Mouse (Mus musculus) intestine, postnatal 0 days (tissue): ENCODE measurements at regions not wholly inside any gene's neighbourhood (a gene's known extent, or its start where the extent isn't known, plus 50 kb on each side); places are given as distances from the start of the nearest gene placed in this dataset.

ENCODE experiments used
- ATAC-seq: fragments of 200-750 bp; cut with Nextera tagmentation; 2 replicates; pipeline ENCODE4 v1.8.0; 2017; ENCODE audit warnings: mild to moderate bottlenecking, moderate TSS enrichment, moderate library complexity
- H3K27ac ChIP-seq: fragments of 300-500 bp; sonication (generic); 2 replicates; pipeline ENCODE4 v1.5.1; 2014; ENCODE audit warnings: mild to moderate bottlenecking, low read depth, low read length, moderate library complexity
- H3K27me3 ChIP-seq: fragments of 300-500 bp; sonication (generic); replicated peaks from 2 replicates; pipeline ENCODE4 v1.6.1; 2014; ENCODE audit warnings: low read length, mixed read lengths; ENCODE audit not compliant: control insufficient read depth, insufficient read depth
- H3K36me3 ChIP-seq: fragments of 300-500 bp; sonication (generic); 2 replicates; pipeline ENCODE4 v1.6.1; 2014; ENCODE audit warnings: mild to moderate bottlenecking, moderate library complexity; ENCODE audit not compliant: control insufficient read depth, insufficient read depth
- H3K4me1 ChIP-seq: fragments of 300-500 bp; sonication (generic); replicated peaks from 2 replicates; pipeline ENCODE4 v1.6.1; 2014; ENCODE audit warnings: antibody characterized with exemption, low read length, mixed read lengths; ENCODE audit not compliant: control insufficient read depth, insufficient read depth
- H3K4me2 ChIP-seq: fragments of 300-500 bp; sonication (generic); replicated peaks from 2 replicates; pipeline ENCODE4 v1.6.1; 2014; ENCODE audit warnings: low read depth, mild to moderate bottlenecking, moderate library complexity
- H3K4me3 ChIP-seq: fragments of 300-500 bp; sonication (generic); 2 replicates; pipeline ENCODE4 v1.5.1; 2014; ENCODE audit warnings: low read depth, low read length
- H3K9ac ChIP-seq: fragments of 300-500 bp; sonication (generic); 2 replicates; pipeline ENCODE4 v1.6.1; 2014; ENCODE audit warnings: mild to moderate bottlenecking, low read depth, low read length
- H3K9me3 ChIP-seq: fragments of 300-500 bp; sonication (generic); 2 replicates; pipeline ENCODE4 v1.6.1; 2016; ENCODE audit warnings: mixed run types; ENCODE audit not compliant: control insufficient read depth
- CTCF ChIP-seq: sonication (generic); IDR thresholded peaks from 2 replicates; pipeline ENCODE4 v1.5.1; 2016; ENCODE audit warnings: low read depth, mild to moderate bottlenecking, control low read depth, antibody characterized with exemption, moderate library complexity
- WGBS: fragments of 180-500 bp; shearing (Covaris S2); extraction: QIAGEN DNeasy Blood & Tissue Kit; methylation state at CpG from one replicate; pipeline ENCODE4 v1.1.7; 2014; 5-methylcytosine and 5-hydroxymethylcytosine counted together

GRCm38 (mm10) chr15:59205091-59205490 is 316.0 kb downstream of the Gm49356 start:
- Histone ChIP-seq H3K4me3 (no peak overlapping the region), H3K36me3 (no peaks in the 10 kb centered on the region), H3K9ac (no peak overlapping the region), H3K9me3 (no peaks in the 10 kb centered on the region), H3K27me3 (no peaks in the 10 kb centered on the region), H3K4me1 (no peaks in the 10 kb centered on the region), H3K4me2 (no peak overlapping the region), H3K27ac (no peak overlapping the region)
- TF ChIP-seq CTCF: no peak
- WGBS: 91% methylated on average over 3 of the region's 3 CpGs
- no peak for ATAC-seq

- no peaks in the 10 kb centered on the region for H3K27me3 ChIP-seq
- no peak overlapping the region for H3K27ac ChIP-seq
- H3K4me1 ChIP-seq: no peaks in the 10 kb centered on the region
- no peak overlapping the region for H3K4me2 ChIP-seq
- H3K9ac ChIP-seq: no peak overlapping the region
- 81% methylated on average over 7 of the region's 7 CpGs for WGBS
- TF ChIP-seq CTCF: no peak
- H3K4me3 ChIP-seq: no peak overlapping the region
- no peaks in the 10 kb centered on the region for H3K36me3 ChIP-seq
- H3K9me3 ChIP-seq: no peaks in the 10 kb centered on the region
- ATAC-seq: no peak
These were observed 316.4 kb downstream of the Gm49356 start for GRCm38 (mm10) chr15:59205544-59205943.

DNA sequence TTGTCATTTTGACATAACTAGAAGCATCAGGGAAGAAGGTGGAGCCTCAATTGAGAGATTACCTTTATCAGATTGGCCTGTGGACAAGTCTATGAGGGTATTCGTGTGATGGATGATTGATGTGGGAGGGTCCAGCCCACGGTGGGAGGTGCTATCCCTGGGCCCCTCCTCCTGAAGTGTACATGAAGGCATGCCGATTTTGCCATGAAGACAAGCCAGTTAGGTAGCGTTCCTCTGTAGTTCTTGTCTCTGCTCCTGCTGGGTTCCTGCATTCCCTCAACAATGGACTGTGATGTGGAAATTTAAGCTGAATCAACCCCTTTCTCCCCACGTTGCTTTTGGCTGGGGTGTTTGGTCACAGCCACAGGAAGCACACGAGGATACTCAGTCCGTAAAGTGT is 317.5 kb downstream of the Gm49356 start:
- WGBS: 70% methylated on average over 7 of the region's 7 CpGs
- TF ChIP-seq CTCF: no peak
- no peak for ATAC-seq

GRCm38 (mm10) chr15:59207976-59208375 is 318.9 kb downstream of the Gm49356 start:
- 67% methylated on average over 4 of the region's 4 CpGs for WGBS
- H3K4me1 ChIP-seq: no peaks in the 10 kb centered on the region

More for the DNA sequence above, 317.5 kb downstream of the Gm49356 start:
- H3K4me3 ChIP-seq: no peak overlapping the region
- no peak overlapping the region for H3K27ac ChIP-seq
- H3K36me3 ChIP-seq: no peaks in the 10 kb centered on the region
- H3K4me1 ChIP-seq: no peaks in the 10 kb centered on the region
- no peak overlapping the region for H3K4me2 ChIP-seq
- no peaks in the 10 kb centered on the region for H3K27me3 ChIP-seq
- no peak overlapping the region for H3K9ac ChIP-seq
- no peaks in the 10 kb centered on the region for H3K9me3 ChIP-seq

DNA sequence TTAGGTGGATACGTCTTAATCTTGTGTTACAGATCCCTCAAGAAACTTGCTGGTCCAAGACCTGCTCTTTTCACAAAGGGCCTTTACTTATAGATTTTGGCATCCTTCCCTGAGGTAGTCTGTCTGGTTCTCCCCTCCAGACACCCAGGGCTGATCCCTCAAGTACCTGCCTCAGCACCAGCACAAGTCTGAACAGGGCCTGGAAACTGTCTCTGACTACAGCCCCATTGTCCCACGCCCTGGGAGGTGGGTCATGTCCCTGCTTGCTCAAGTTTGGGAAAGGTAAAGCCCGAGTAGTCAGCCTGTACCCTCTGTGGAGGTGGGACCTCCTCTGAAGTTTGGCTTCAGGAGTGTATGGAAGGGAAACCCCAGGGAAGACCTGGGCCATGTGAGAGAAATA is 323.3 kb downstream of the Gm49356 start:
- Histone ChIP-seq H3K4me3 (no peak overlapping the region), H3K4me2 (no peak overlapping the region), H3K36me3 (no peaks in the 10 kb centered on the region), H3K27me3 (no peaks in the 10 kb centered on the region), H3K9ac (no peak overlapping the region), H3K4me1 (no peaks in the 10 kb centered on the region), H3K9me3 (no peaks in the 10 kb centered on the region), H3K27ac (no peak overlapping the region)
- 73% methylated on average over 3 of the region's 3 CpGs for WGBS
- ATAC-seq: no peak
- TF ChIP-seq CTCF: no peak

More at GRCm38 (mm10) chr15:59207976-59208375, 318.9 kb downstream of the Gm49356 start:
- H3K4me2 ChIP-seq: no peak overlapping the region
- no peaks in the 10 kb centered on the region for H3K36me3 ChIP-seq
- no peak for ATAC-seq
- H3K4me3 ChIP-seq: no peak overlapping the region
- no peak for TF ChIP-seq CTCF
- H3K9me3 ChIP-seq: no peaks in the 10 kb centered on the region
- H3K27me3 ChIP-seq: no peaks in the 10 kb centered on the region
- H3K9ac ChIP-seq: no peak overlapping the region
- H3K27ac ChIP-seq: no peak overlapping the region

DNA sequence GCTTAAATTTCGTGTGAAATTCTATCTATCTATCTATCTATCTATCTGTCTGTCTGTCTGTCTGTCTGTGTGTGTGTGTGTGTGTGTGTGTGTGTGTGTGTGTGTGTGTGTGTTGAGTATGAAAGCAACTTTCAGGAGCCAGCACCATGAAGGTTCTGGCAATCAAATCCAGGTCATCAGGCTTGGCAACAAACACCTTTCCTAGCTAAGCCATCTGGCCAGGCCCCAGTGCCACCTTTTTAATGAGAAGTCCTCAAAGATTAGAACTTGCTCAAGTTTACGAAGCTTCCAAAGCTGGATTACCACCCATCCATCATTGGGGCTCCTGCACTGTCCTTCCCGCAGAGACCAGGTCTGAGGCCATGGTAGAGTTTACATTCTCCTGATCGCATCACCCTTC is 325.0 kb downstream of the Gm49356 start:
- H3K9me3 ChIP-seq: no peaks in the 10 kb centered on the region
- no peak overlapping the region for H3K27ac ChIP-seq
- no peaks in the 10 kb centered on the region for H3K36me3 ChIP-seq
- no peaks in the 10 kb centered on the region for H3K4me1 ChIP-seq
- TF ChIP-seq CTCF: no peak
- no peak overlapping the region for H3K4me2 ChIP-seq
- no peaks in the 10 kb centered on the region for H3K27me3 ChIP-seq
- H3K4me3 ChIP-seq: no peak overlapping the region
- 77% methylated on average over 4 of the region's 4 CpGs for WGBS
- no peak for ATAC-seq
- H3K9ac ChIP-seq: no peak overlapping the region

DNA sequence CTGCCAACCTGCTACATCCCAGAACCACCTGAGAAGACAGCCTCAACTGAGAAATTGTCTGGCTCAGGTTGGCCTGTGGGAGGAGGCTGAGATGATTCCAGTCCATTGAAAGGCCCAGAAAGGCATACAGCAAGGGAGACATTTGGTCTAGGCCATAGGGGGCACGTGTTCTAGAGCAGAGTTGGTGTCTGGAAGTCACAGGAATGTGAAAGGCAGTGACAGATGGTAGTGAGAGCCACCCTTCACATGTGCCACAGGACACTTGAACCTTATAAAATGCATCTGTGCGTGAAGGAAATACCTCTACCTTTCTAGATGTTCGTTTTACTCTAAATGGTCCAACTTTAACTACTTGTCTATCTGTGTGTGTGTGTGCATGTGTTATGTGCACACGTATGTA is 326.1 kb downstream of the Gm49356 start:
- Histone ChIP-seq H3K4me2 (no peak overlapping the region), H3K36me3 (no peaks in the 10 kb centered on the region), H3K9ac (no peak overlapping the region), H3K4me3 (no peak overlapping the region), H3K9me3 (no peaks in the 10 kb centered on the region), H3K27ac (no peak overlapping the region), H3K4me1 (no peaks in the 10 kb centered on the region), H3K27me3 (no peaks in the 10 kb centered on the region)
- TF ChIP-seq CTCF: no peak
- 87% methylated on average over 4 of the region's 4 CpGs for WGBS
- no peak for ATAC-seq
